Mouse (Mus musculus): Measurements from ENCODE around the gene Capn2. TPM values are rescaled to one million over a fixed set of nuclear protein-coding genes. Genes with fewer than 3 reads are reported as not detected.
A peak's percentile ranks its signal among the peaks of the same experiment; 100 is the strongest.

Capn2 gene
- polyA plus RNA-seq, 1 experiment from 2014 or later: 89.2 TPM

GRCm38 (mm10) chr1:182519341-182519740, 1.9 kb upstream of the Capn2 start:
- Histone ChIP-seq H3K4me3 (ENCODE audit: low read depth, low read length) (no peak overlapping the region), H3K27me3 (ENCODE audit: control insufficient read depth, insufficient read depth, low read length) (no peaks in the 10 kb centered on the region), H3K36me3 (ENCODE audit: control insufficient read depth, insufficient read depth, low read length) (no peaks in the 10 kb centered on the region), H3K9me3 (ENCODE audit: control insufficient read depth, low read depth, low read length) (no peaks in the 10 kb centered on the region), H3K27ac (ENCODE audit: low read length) (peak overlapping the region; percentile 83; the same call in 1 of the 2 replicates), H3K4me2 (replicated peaks; ENCODE audit: low read depth, low read length) (0 out of 2 replicates have a peak overlapping the region, but pooled peaks have one; percentile 13), H3K9ac (replicated peaks; ENCODE audit: low read depth, low read length) (no peak overlapping the region), H3K4me1 (ENCODE audit: control insufficient read depth, insufficient read depth, low read length) (peaks cover 35% of the 10 kb centered on the region)
- WGBS: 58% methylated on average over 5 of the region's 5 CpGs
- ATAC-seq (ENCODE audit: insufficient number of reproducible peaks, insufficient read depth, low FRiP score, low read depth): no peak

DNA sequence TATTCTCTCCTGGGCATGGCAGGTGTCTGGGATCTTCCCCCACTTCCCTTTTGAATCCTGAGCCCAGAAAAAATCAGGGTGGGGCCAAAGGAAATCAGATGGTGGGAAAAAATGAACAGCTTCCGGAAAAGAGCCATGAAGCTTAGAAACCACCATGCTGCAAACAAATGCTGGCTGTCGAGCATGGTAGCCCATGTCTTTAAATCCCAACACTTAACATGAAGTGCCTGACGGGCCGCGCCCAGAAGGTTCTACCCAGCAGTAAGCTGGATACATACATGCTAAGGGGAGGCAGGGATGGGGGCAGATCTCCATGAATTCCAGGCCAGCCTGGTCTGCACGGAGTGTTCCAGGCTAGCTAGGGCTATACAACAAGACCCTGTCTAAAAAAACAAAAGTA, 1.4 kb upstream of the Capn2 start:
- 90% methylated on average over 6 of the region's 6 CpGs for WGBS
- Histone ChIP-seq H3K9me3 (ENCODE audit: control insufficient read depth, low read depth, low read length) (no peaks in the 10 kb centered on the region), H3K4me1 (ENCODE audit: control insufficient read depth, insufficient read depth, low read length) (peaks cover 35% of the 10 kb centered on the region), H3K4me2 (replicated peaks; ENCODE audit: low read depth, low read length) (no peak overlapping the region), H3K9ac (replicated peaks; ENCODE audit: low read depth, low read length) (no peak overlapping the region), H3K27ac (ENCODE audit: low read length) (no peak overlapping the region), H3K36me3 (ENCODE audit: control insufficient read depth, insufficient read depth, low read length) (no peaks in the 10 kb centered on the region), H3K4me3 (ENCODE audit: low read depth, low read length) (no peak overlapping the region), H3K27me3 (ENCODE audit: control insufficient read depth, insufficient read depth, low read length) (no peaks in the 10 kb centered on the region)
- no peak for ATAC-seq (ENCODE audit: insufficient number of reproducible peaks, insufficient read depth, low FRiP score, low read depth)

GRCm38 (mm10) chr1:182518143-182518680, 804 bp upstream of the Capn2 start:
- H3K4me3 ChIP-seq (ENCODE audit: low read depth, low read length): no peak overlapping the region
- no peaks in the 10 kb centered on the region for H3K36me3 ChIP-seq (ENCODE audit: control insufficient read depth, insufficient read depth, low read length)
- H3K4me2 ChIP-seq (replicated peaks; ENCODE audit: low read depth, low read length): peak overlapping the region; percentile 72
- H3K27me3 ChIP-seq (ENCODE audit: control insufficient read depth, insufficient read depth, low read length): no peaks in the 10 kb centered on the region
- H3K27ac ChIP-seq (ENCODE audit: low read length): no peak overlapping the region
- WGBS: 66% methylated on average over 10 of the region's 10 CpGs
- ATAC-seq (ENCODE audit: insufficient number of reproducible peaks, insufficient read depth, low FRiP score, low read depth): no peak
- peaks cover 35% of the 10 kb centered on the region for H3K4me1 ChIP-seq (ENCODE audit: control insufficient read depth, insufficient read depth, low read length)
- no peak overlapping the region for H3K9ac ChIP-seq (replicated peaks; ENCODE audit: low read depth, low read length)
- H3K9me3 ChIP-seq (ENCODE audit: control insufficient read depth, low read depth, low read length): no peaks in the 10 kb centered on the region

DNA sequence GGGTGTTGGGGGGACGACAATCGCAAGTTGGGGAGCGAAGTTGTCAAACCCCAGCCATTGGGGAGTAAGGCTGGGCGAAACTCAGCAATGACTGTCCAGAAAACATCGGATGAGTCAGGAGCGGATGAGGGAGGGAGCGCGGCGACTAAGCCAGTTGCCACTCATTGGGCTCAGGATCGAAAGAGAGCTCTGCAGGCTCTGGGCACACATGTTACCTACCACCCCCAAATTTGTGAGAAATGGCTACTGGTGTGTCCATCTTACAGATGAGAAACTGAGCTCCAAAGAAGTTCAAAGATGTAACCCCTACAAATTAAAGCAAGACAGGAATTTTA, 236 bp upstream of the Capn2 start:
- H3K4me3 ChIP-seq (ENCODE audit: low read depth, low read length): peak overlapping the region; percentile 82
- H3K4me1 ChIP-seq (ENCODE audit: control insufficient read depth, insufficient read depth, low read length): peaks cover 35% of the 10 kb centered on the region
- H3K36me3 ChIP-seq (ENCODE audit: control insufficient read depth, insufficient read depth, low read length): no peaks in the 10 kb centered on the region; the same call in 1 of the 2 replicates
- H3K4me2 ChIP-seq (replicated peaks; ENCODE audit: low read depth, low read length): peak overlapping the region; percentile 72
- no peaks in the 10 kb centered on the region for H3K27me3 ChIP-seq (ENCODE audit: control insufficient read depth, insufficient read depth, low read length)
- H3K9ac ChIP-seq (replicated peaks; ENCODE audit: low read depth, low read length): peak overlapping the region; percentile 92
- peak; percentile 37; the same call in 1 of the 2 replicates for ATAC-seq (ENCODE audit: insufficient number of reproducible peaks, insufficient read depth, low FRiP score, low read depth)
- peak overlapping the region; percentile 88 for H3K27ac ChIP-seq (ENCODE audit: low read length)
- WGBS: 3% methylated on average over 10 of the region's 10 CpGs
- H3K9me3 ChIP-seq (ENCODE audit: control insufficient read depth, low read depth, low read length): no peaks in the 10 kb centered on the region

GRCm38 (mm10) chr1:182514803-182515590, 2.4 kb downstream of the Capn2 start:
- Histone ChIP-seq H3K27me3 (ENCODE audit: control insufficient read depth, insufficient read depth, low read length) (no peaks in the 10 kb centered on the region), H3K4me1 (ENCODE audit: control insufficient read depth, insufficient read depth, low read length) (peaks cover 21% of the 10 kb centered on the region), H3K9ac (replicated peaks; ENCODE audit: low read depth, low read length) (no peak overlapping the region), H3K27ac (ENCODE audit: low read length) (no peak overlapping the region), H3K4me3 (ENCODE audit: low read depth, low read length) (no peak overlapping the region), H3K9me3 (ENCODE audit: control insufficient read depth, low read depth, low read length) (no peaks in the 10 kb centered on the region), H3K4me2 (replicated peaks; ENCODE audit: low read depth, low read length) (no peak overlapping the region), H3K36me3 (ENCODE audit: control insufficient read depth, insufficient read depth, low read length) (peaks cover 21% of the 10 kb centered on the region)
- WGBS: 88% methylated on average over 10 of the region's 10 CpGs
- ATAC-seq (ENCODE audit: insufficient number of reproducible peaks, insufficient read depth, low FRiP score, low read depth): no peak

GRCm38 (mm10) chr1:182513714-182514113, 3.7 kb downstream of the Capn2 start:
- Histone ChIP-seq H3K9me3 (ENCODE audit: control insufficient read depth, low read depth, low read length) (no peaks in the 10 kb centered on the region), H3K36me3 (ENCODE audit: control insufficient read depth, insufficient read depth, low read length) (peaks cover 30% of the 10 kb centered on the region), H3K4me1 (ENCODE audit: control insufficient read depth, insufficient read depth, low read length) (peaks cover 13% of the 10 kb centered on the region; the same call in 1 of the 2 replicates), H3K27me3 (ENCODE audit: control insufficient read depth, insufficient read depth, low read length) (no peaks in the 10 kb centered on the region), H3K4me2 (replicated peaks; ENCODE audit: low read depth, low read length) (no peak overlapping the region), H3K27ac (ENCODE audit: low read length) (no peak overlapping the region), H3K9ac (replicated peaks; ENCODE audit: low read depth, low read length) (no peak overlapping the region), H3K4me3 (ENCODE audit: low read depth, low read length) (no peak overlapping the region)
- no peak for ATAC-seq (ENCODE audit: insufficient number of reproducible peaks, insufficient read depth, low FRiP score, low read depth)
- WGBS: 95% methylated on average over 5 of the region's 5 CpGs

- H3K27ac ChIP-seq (ENCODE audit: low read length): no peak overlapping the region
- no peaks in the 10 kb centered on the region for H3K9me3 ChIP-seq (ENCODE audit: control insufficient read depth, low read depth, low read length)
- H3K4me1 ChIP-seq (ENCODE audit: control insufficient read depth, insufficient read depth, low read length): peaks cover 11% of the 10 kb centered on the region; the same call in 1 of the 2 replicates
- H3K4me2 ChIP-seq (replicated peaks; ENCODE audit: low read depth, low read length): no peak overlapping the region
- H3K4me3 ChIP-seq (ENCODE audit: low read depth, low read length): no peak overlapping the region
- no peak overlapping the region for H3K9ac ChIP-seq (replicated peaks; ENCODE audit: low read depth, low read length)
- WGBS: 84% methylated on average over 5 of the region's 5 CpGs
- no peaks in the 10 kb centered on the region for H3K27me3 ChIP-seq (ENCODE audit: control insufficient read depth, insufficient read depth, low read length)
- peaks cover 30% of the 10 kb centered on the region for H3K36me3 ChIP-seq (ENCODE audit: control insufficient read depth, insufficient read depth, low read length)
- no peak for ATAC-seq (ENCODE audit: insufficient number of reproducible peaks, insufficient read depth, low FRiP score, low read depth)
Measured at GRCm38 (mm10) chr1:182512901-182513410, 4.5 kb downstream of the Capn2 start.

- Histone ChIP-seq H3K4me3 (ENCODE audit: low read depth, low read length) (no peak overlapping the region), H3K9ac (replicated peaks; ENCODE audit: low read depth, low read length) (no peak overlapping the region), H3K27ac (ENCODE audit: low read length) (no peak overlapping the region), H3K9me3 (ENCODE audit: control insufficient read depth, low read depth, low read length) (no peaks in the 10 kb centered on the region), H3K4me2 (replicated peaks; ENCODE audit: low read depth, low read length) (no peak overlapping the region), H3K36me3 (ENCODE audit: control insufficient read depth, insufficient read depth, low read length) (peaks cover 30% of the 10 kb centered on the region), H3K4me1 (ENCODE audit: control insufficient read depth, insufficient read depth, low read length) (peaks cover 11% of the 10 kb centered on the region; the same call in 1 of the 2 replicates), H3K27me3 (ENCODE audit: control insufficient read depth, insufficient read depth, low read length) (no peaks in the 10 kb centered on the region)
- 70% methylated on average over 8 of the region's 8 CpGs for WGBS
- no peak for ATAC-seq (ENCODE audit: insufficient number of reproducible peaks, insufficient read depth, low FRiP score, low read depth)
Measured at GRCm38 (mm10) chr1:182511778-182512177, 5.6 kb downstream of the Capn2 start.

All from stomach, embryonic 14.5 days (tissue).